Mouse (Mus musculus) heart, embryonic 13.5 days (tissue): ENCODE measurements around the gene Cdh15. TPM values are rescaled to one million over a fixed set of nuclear protein-coding genes. Genes with fewer than 3 reads are reported as not detected.

Source experiments
- ATAC-seq: fragments of 200-750 bp; cut with Nextera tagmentation; 2 replicates; pipeline ENCODE4 v1.8.0; 2017; ENCODE audit warnings: moderate TSS enrichment; ENCODE audit not compliant: insufficient number of reproducible peaks, low FRiP score, low TSS enrichment; ENCODE audit errors: extremely low read depth
- H3K27ac ChIP-seq: fragments of 300-500 bp; sonication (generic); replicated peaks from 2 replicates; pipeline ENCODE4 v1.5.1; 2015; ENCODE audit warnings: moderate library complexity, mild to moderate bottlenecking, inconsistent platforms
- H3K27me3 ChIP-seq: fragments of 300-500 bp; sonication (generic); replicated peaks from 2 replicates; pipeline ENCODE4 v1.6.1; 2015; ENCODE audit warnings: mild to moderate bottlenecking, inconsistent platforms
- H3K36me3 ChIP-seq: fragments of 300-500 bp; sonication (generic); 2 replicates; pipeline ENCODE4 v1.6.1; 2015; ENCODE audit warnings: mild to moderate bottlenecking, inconsistent platforms
- H3K4me1 ChIP-seq: fragments of 300-500 bp; sonication (generic); 2 replicates; pipeline ENCODE4 v1.6.1; 2015; ENCODE audit warnings: inconsistent platforms
- H3K4me2 ChIP-seq: fragments of 300-500 bp; sonication (generic); 2 replicates; pipeline ENCODE4 v1.6.1; 2015; ENCODE audit warnings: inconsistent platforms, mild to moderate bottlenecking, moderate library complexity
- H3K4me3 ChIP-seq: fragments of 300-500 bp; sonication (generic); 2 replicates; pipeline ENCODE4 v1.5.1; 2015; ENCODE audit warnings: moderate library complexity, mild to moderate bottlenecking, inconsistent platforms
- H3K9ac ChIP-seq: fragments of 300-500 bp; sonication (generic); 2 replicates; pipeline ENCODE4 v1.6.1; 2015; ENCODE audit warnings: inconsistent platforms, mild to moderate bottlenecking, moderate library complexity
- H3K9me3 ChIP-seq: fragments of 300-500 bp; sonication (generic); 2 replicates; pipeline ENCODE4 v1.6.1; 2016; ENCODE audit warnings: inconsistent platforms
- WGBS: fragments of 180-500 bp; shearing (Covaris S2); methylation state at CpG from one replicate; pipeline ENCODE4 v1.1.7; 2015; ENCODE audit warnings: mixed read lengths; 5-methylcytosine and 5-hydroxymethylcytosine counted together
- polyA plus RNA-seq: library from polyadenylated mRNA; unstranded; fragments of >200 nt; fragmentation: Nextera tagmentation; extraction: Ambion mirVana; gene quantifications from 2 replicates; pipeline ENCODE4 v1.2.1, GENCODE M21; 2015

Gene Cdh15
- polyA plus RNA-seq, 1 experiment from 2014 or later: 0.47 TPM

DNA sequence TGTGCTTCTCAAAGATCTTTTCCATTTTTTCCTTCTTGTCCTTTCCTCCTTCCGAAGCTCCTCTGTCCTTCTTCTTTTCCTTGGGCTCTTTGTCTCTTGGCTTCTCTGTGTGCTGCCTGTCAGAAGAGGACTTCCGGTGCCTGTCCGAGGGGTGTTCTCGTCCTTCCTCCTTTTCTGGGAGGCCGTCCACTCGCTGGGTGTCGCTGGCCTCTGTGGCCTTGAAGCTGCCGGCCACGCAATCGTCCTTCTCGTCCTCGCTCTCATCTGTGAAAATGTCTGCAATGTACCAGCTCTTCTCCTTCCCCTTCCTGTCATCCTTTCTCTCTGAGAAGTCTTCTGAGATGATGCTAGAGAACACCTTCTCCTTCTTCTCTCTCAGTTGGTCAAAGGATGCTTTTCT is 45.7 kb downstream of the Cdh15 start:
- no peaks in the 10 kb centered on the region for H3K9me3 ChIP-seq
- no peak for ATAC-seq
- H3K4me1 ChIP-seq: peaks cover 10% of the 10 kb centered on the region
- no peak overlapping the region for H3K4me2 ChIP-seq
- H3K36me3 ChIP-seq: peaks cover 99% of the 10 kb centered on the region
- no peak overlapping the region for H3K4me3 ChIP-seq
- 84% methylated on average over 12 of the region's 12 CpGs for WGBS
- no peak overlapping the region for H3K9ac ChIP-seq
- no peaks in the 10 kb centered on the region for H3K27me3 ChIP-seq
- H3K27ac ChIP-seq: no peak overlapping the region

DNA sequence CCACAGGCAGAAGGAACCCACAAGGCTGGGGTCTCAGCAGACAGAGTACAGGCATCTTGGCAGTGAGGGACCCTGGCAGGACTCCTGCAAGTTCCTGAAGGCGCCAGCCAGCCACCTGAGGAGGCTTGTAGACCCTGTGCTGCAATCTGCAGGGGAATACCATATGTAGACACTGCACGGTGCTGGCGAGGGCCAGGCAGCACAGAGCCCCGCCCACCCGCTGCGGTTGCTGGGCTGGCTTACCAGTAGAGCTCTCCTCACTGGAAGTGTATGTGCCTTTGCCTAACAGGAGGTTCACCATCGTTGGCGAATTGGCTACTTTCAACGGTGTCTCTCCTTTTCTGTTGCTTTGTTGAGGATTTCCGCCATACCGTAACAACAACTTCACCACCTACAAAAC is 48.6 kb downstream of the Cdh15 start:
- Histone ChIP-seq H3K4me3 (no peak overlapping the region), H3K27me3 (no peaks in the 10 kb centered on the region), H3K36me3 (peaks cover 91% of the 10 kb centered on the region), H3K4me2 (no peak overlapping the region), H3K27ac (no peak overlapping the region), H3K9ac (no peak overlapping the region), H3K9me3 (no peaks in the 10 kb centered on the region), H3K4me1 (peaks cover 33% of the 10 kb centered on the region)
- 89% methylated on average over 11 of the region's 11 CpGs for WGBS
- ATAC-seq: no peak

DNA sequence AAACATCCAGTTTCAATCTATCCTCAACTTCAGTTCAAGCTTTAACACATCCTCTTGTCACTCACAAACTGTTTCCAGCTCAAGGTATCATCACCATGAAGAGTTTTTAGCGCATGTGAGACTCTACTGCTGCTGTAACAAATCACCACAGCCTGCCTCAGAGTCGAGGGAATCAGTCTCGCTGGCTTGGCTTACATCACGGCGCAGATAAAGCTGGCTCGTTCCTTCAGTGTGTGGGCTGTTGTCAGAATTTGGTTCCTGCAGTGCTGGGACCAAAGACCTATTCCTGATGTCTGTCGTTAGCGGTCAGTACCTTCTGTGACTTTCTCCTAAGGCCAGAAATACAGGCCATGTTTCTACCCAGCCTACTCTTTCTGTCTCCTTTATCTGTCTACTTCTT is 49.4 kb downstream of the Cdh15 start:
- no peaks in the 10 kb centered on the region for H3K27me3 ChIP-seq
- H3K4me3 ChIP-seq: no peak overlapping the region
- H3K4me1 ChIP-seq: peaks cover 39% of the 10 kb centered on the region
- 76% methylated on average over 8 of the region's 8 CpGs for WGBS
- H3K9me3 ChIP-seq: no peaks in the 10 kb centered on the region
- H3K27ac ChIP-seq: no peak overlapping the region
- no peak for ATAC-seq
- H3K4me2 ChIP-seq: no peak overlapping the region
- peaks cover 87% of the 10 kb centered on the region for H3K36me3 ChIP-seq
- H3K9ac ChIP-seq: no peak overlapping the region

- no peak overlapping the region for H3K4me2 ChIP-seq
- H3K9ac ChIP-seq: no peak overlapping the region
- H3K27me3 ChIP-seq: no peaks in the 10 kb centered on the region
- H3K27ac ChIP-seq: no peak overlapping the region
- no peaks in the 10 kb centered on the region for H3K9me3 ChIP-seq
- H3K4me3 ChIP-seq: no peak overlapping the region
- peaks cover 79% of the 10 kb centered on the region for H3K36me3 ChIP-seq
- 49% methylated on average over 4 of the region's 4 CpGs for WGBS
- peaks cover 48% of the 10 kb centered on the region for H3K4me1 ChIP-seq
- no peak for ATAC-seq
These were observed 50.3 kb downstream of the Cdh15 start for GRCm38 (mm10) chr8:122898018-122898417.

GRCm38 (mm10) chr8:122898473-122898872 is 50.7 kb downstream of the Cdh15 start:
- Histone ChIP-seq H3K4me1 (peaks cover 49% of the 10 kb centered on the region), H3K9me3 (no peaks in the 10 kb centered on the region), H3K9ac (peak overlapping the region; percentile 10; the same call in 1 of the 2 replicates), H3K27ac (no peak overlapping the region), H3K4me2 (no peak overlapping the region), H3K27me3 (no peaks in the 10 kb centered on the region), H3K4me3 (no peak overlapping the region), H3K36me3 (peaks cover 74% of the 10 kb centered on the region)
- WGBS: 91% methylated on average over 12 of the region's 12 CpGs
- no peak for ATAC-seq

GRCm38 (mm10) chr8:122899085-122899484 is 51.3 kb downstream of the Cdh15 start:
- Histone ChIP-seq H3K27me3 (no peaks in the 10 kb centered on the region), H3K9me3 (no peaks in the 10 kb centered on the region), H3K4me1 (peaks cover 53% of the 10 kb centered on the region), H3K4me2 (no peak overlapping the region), H3K27ac (no peak overlapping the region), H3K4me3 (no peak overlapping the region), H3K36me3 (peaks cover 68% of the 10 kb centered on the region), H3K9ac (no peak overlapping the region)
- 43% methylated on average over 5 of the region's 5 CpGs for WGBS
- ATAC-seq: no peak

GRCm38 (mm10) chr8:122901476-122901875 is 53.7 kb downstream of the Cdh15 start:
- H3K27me3 ChIP-seq: no peaks in the 10 kb centered on the region
- ATAC-seq: no peak
- peaks cover 61% of the 10 kb centered on the region for H3K4me1 ChIP-seq
- H3K4me2 ChIP-seq: no peak overlapping the region
- no peaks in the 10 kb centered on the region for H3K9me3 ChIP-seq
- H3K27ac ChIP-seq: no peak overlapping the region
- peaks cover 44% of the 10 kb centered on the region for H3K36me3 ChIP-seq
- WGBS: 91% methylated on average over 7 of the region's 7 CpGs
- H3K4me3 ChIP-seq: no peak overlapping the region
- no peak overlapping the region for H3K9ac ChIP-seq

- Histone ChIP-seq H3K27ac (no peak overlapping the region), H3K36me3 (peaks cover 42% of the 10 kb centered on the region), H3K4me2 (no peak overlapping the region), H3K27me3 (no peaks in the 10 kb centered on the region), H3K9ac (no peak overlapping the region), H3K4me1 (peaks cover 67% of the 10 kb centered on the region), H3K4me3 (no peak overlapping the region), H3K9me3 (no peaks in the 10 kb centered on the region)
- 75% methylated on average over 8 of the region's 8 CpGs for WGBS
- no peak for ATAC-seq
These were observed 54.2 kb downstream of the Cdh15 start for GRCm38 (mm10) chr8:122901892-122902515.

DNA sequence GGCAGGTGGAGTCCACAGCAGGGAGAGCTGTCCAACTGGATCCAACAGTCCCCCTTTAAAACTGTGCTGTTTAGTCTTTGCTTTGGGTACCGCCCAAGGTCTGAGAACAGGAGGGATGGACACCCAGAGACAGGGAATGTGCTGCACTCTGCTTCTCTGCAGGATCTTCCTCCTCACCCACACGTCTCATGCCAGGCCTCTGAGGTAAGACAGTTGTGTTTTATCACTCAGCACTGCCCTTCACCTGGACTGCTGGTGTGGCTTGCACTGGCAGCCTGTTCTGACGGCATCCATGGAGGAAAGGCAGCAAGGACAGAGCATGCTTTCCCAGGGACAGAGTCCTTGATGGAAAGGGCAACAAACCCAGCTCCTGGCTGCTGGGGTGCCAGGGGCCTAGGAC is 54.8 kb downstream of the Cdh15 start:
- WGBS: 67% methylated on average over 3 of the region's 3 CpGs
- no peak overlapping the region for H3K27ac ChIP-seq

GRCm38 (mm10) chr8:122903002-122903401 is 55.2 kb downstream of the Cdh15 start:
- no peak overlapping the region for H3K4me3 ChIP-seq
- H3K27ac ChIP-seq: no peak overlapping the region

More for the DNA sequence above, 54.8 kb downstream of the Cdh15 start:
- ATAC-seq: no peak
- peaks cover 66% of the 10 kb centered on the region for H3K4me1 ChIP-seq
- H3K36me3 ChIP-seq: peaks cover 42% of the 10 kb centered on the region
- H3K9me3 ChIP-seq: no peaks in the 10 kb centered on the region
- no peak overlapping the region for H3K4me3 ChIP-seq
- no peak overlapping the region for H3K4me2 ChIP-seq
- no peak overlapping the region for H3K9ac ChIP-seq
- no peaks in the 10 kb centered on the region for H3K27me3 ChIP-seq

GRCm38 (mm10) chr8:122904496-122904895 is 56.7 kb downstream of the Cdh15 start:
- ATAC-seq: no peak
- Histone ChIP-seq H3K36me3 (peaks cover 36% of the 10 kb centered on the region), H3K4me2 (no peak overlapping the region), H3K4me1 (peaks cover 49% of the 10 kb centered on the region), H3K27me3 (no peaks in the 10 kb centered on the region), H3K4me3 (no peak overlapping the region), H3K9me3 (no peaks in the 10 kb centered on the region), H3K27ac (no peak overlapping the region), H3K9ac (no peak overlapping the region)
- WGBS: 96% methylated on average over 11 of the region's 11 CpGs

More at GRCm38 (mm10) chr8:122903002-122903401, 55.2 kb downstream of the Cdh15 start:
- Histone ChIP-seq H3K9ac (no peak overlapping the region), H3K4me1 (peaks cover 64% of the 10 kb centered on the region), H3K27me3 (no peaks in the 10 kb centered on the region), H3K4me2 (no peak overlapping the region), H3K9me3 (no peaks in the 10 kb centered on the region), H3K36me3 (peaks cover 42% of the 10 kb centered on the region)
- no peak for ATAC-seq
- WGBS: 87% methylated on average over 5 of the region's 5 CpGs

DNA sequence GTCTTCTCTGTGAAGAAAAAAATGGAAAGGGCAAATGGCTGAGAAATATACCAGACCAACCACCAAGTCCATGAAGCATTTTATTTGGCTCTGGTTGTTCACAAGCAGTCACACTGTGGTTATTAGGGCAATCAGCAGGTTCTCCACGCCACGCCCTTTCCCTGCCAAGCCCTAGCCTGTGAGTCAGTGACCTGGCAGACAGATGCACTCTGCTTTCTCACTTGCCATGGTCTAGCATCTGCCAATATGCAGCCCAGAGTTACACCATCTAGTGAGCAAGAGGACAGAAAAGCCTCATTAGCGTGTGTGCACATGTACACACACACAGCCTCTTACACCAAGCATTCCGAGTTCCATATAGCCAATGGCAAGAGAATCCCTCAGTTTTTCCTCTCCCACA is 57.6 kb downstream of the Cdh15 start:
- no peak for ATAC-seq
- Histone ChIP-seq H3K4me3 (no peak overlapping the region), H3K27ac (no peak overlapping the region), H3K27me3 (no peaks in the 10 kb centered on the region), H3K9me3 (no peaks in the 10 kb centered on the region), H3K9ac (no peak overlapping the region), H3K36me3 (peaks cover 28% of the 10 kb centered on the region), H3K4me2 (no peak overlapping the region), H3K4me1 (peaks cover 44% of the 10 kb centered on the region)
- WGBS: 87% methylated on average over 4 of the region's 4 CpGs
